Mouse (Mus musculus) cortical plate, adult 2 months (tissue): ENCODE measurements around the gene Vrk1. TPM values are rescaled to one million over a fixed set of nuclear protein-coding genes. Genes with fewer than 3 reads are reported as not detected.

Source experiments
- H3K27ac ChIP-seq: fragments of 200-500 bp; 2 replicates; pipeline ENCODE4 v1.5.1; 2012; ENCODE audit warnings: low read length, control low read depth, inconsistent platforms; ENCODE audit not compliant: insufficient read depth
- H3K4me1 ChIP-seq: fragments of 200-500 bp; 2 replicates; pipeline ENCODE4 v1.6.1; 2011; ENCODE audit warnings: low read length; ENCODE audit not compliant: control insufficient read depth, insufficient read depth
- H3K4me3 ChIP-seq: fragments of 200-500 bp; 2 replicates; pipeline ENCODE4 v1.5.1; 2011; ENCODE audit warnings: mild to moderate bottlenecking, low read length, control low read depth; ENCODE audit not compliant: insufficient read depth
- CTCF ChIP-seq: fragments of 200-500 bp; IDR thresholded peaks from 2 replicates; pipeline ENCODE4 v1.5.1; 2011; ENCODE audit warnings: mild to moderate bottlenecking, control low read depth, low read length; ENCODE audit not compliant: insufficient read depth; ENCODE audit errors: extremely low read depth
- POLR2A ChIP-seq: fragments of 200-500 bp; IDR thresholded peaks from 2 replicates; pipeline ENCODE4 v1.6.1; 2011; ENCODE audit warnings: mild to moderate bottlenecking, low read length, control low read depth; ENCODE audit not compliant: insufficient read depth; ENCODE audit errors: extremely low read depth
- polyA plus RNA-seq: library from polyadenylated mRNA; depleted of rRNA; stranded (reverse); fragments of >200 nt; gene quantifications from 2 replicates; pipeline ENCODE4 v1.2.3, GENCODE M21; 2012

The Vrk1 gene
- polyA plus RNA-seq, 1 experiment: 15.5 TPM

DNA sequence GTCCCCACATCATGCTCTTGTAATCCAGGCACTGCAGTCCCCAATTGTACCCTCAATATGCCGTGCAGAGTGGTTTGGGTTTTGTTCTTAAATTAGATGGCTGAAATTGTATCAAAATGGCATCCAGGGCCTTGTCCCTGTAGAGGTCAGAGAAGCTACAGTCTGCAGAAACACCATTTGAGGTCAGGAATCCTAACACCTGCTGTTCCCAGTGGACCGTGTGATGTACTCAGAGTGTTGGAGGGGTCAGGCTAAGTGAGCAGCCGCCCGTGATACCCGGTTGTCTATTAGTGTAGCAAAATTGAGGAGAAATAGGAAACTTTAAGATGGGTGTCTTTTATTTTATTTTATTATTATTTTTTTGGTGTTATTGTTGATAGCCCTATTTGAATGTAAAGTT is 70.5 kb downstream of the Vrk1 start:
- H3K4me1 ChIP-seq: no peaks in the 10 kb centered on the region
- no peak overlapping the region; the same call in 1 of the 2 replicates for H3K4me3 ChIP-seq
- no peak overlapping the region for H3K27ac ChIP-seq
- TF ChIP-seq CTCF (no peak), POLR2A (no peak)

DNA sequence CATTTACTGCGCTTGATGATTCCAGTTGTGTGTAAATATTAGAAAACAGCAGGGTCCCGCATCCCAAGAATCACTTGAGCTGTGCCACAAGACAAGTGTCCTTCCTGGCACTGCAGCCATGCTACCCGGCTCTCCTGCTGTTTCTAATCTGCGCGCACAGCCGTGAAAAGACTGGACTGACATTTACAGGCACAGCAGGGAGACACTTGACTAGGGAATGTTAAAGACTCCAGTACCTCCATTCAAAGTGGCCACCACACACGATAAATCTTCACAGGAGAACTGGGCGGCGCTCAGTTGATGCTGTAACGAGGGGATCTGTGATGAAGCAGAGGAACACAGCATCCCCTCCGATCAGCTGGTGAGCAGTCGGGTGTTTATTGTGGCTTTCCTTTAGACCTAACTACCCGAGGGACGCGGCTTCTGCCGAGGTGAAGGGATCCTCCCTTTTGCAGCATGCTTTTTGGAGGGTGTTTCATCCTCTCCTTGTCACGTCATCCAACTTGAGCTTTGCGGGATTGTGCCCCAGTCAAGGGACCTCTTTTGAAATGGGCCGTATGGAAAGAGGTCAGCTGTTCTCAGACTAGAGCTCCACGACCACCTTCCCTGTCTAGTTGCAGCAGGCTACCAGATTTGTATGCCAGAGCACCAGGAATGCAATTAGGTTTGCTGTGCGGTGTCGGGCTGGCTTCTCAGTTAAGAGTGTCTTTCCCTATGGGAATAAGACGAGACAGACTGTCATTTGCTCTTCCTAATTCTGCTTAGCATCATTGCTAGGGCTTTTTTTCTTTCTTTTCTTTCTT is 71.1 kb downstream of the Vrk1 start:
- Histone ChIP-seq H3K4me1 (no peaks in the 10 kb centered on the region), H3K27ac (no peak overlapping the region), H3K4me3 (peak overlapping the region; percentile 24)
- TF ChIP-seq CTCF: no peak

DNA sequence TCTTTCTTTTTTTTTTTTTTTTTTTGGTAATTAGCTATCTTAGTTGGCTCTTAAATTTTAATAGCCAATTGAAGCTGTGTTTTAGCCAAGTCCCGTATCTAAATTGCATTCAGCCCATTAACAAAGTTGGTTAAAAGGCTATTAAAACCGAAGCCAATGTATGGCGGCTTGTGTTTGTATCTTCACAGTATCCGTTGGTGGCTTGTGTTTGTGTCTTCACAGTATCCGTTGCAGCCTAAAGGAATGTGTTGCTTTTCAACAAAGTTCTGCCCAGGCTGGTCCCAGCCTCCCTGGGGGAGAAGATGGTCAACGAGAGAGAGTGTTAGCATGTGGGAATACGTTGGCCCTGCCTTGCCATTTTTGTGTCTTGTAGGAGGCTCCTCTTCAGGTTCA is 71.7 kb downstream of the Vrk1 start:
- H3K4me1 ChIP-seq: no peaks in the 10 kb centered on the region
- H3K27ac ChIP-seq: no peak overlapping the region
- no peak for TF ChIP-seq CTCF
- no peak for TF ChIP-seq POLR2A
- H3K4me3 ChIP-seq: no peak overlapping the region; the same call in 1 of the 2 replicates

GRCm38 (mm10) chr12:106082191-106082957 is 72.3 kb downstream of the Vrk1 start:
- Histone ChIP-seq H3K27ac (no peak overlapping the region; the same call in 1 of the 2 replicates), H3K4me3 (no peak overlapping the region), H3K4me1 (no peaks in the 10 kb centered on the region)
- TF ChIP-seq POLR2A (no peak), CTCF (no peak)

GRCm38 (mm10) chr12:106082958-106083381 is 72.9 kb downstream of the Vrk1 start:
- TF ChIP-seq POLR2A: no peak
- no peak for TF ChIP-seq CTCF
- H3K27ac ChIP-seq: no peak overlapping the region

DNA sequence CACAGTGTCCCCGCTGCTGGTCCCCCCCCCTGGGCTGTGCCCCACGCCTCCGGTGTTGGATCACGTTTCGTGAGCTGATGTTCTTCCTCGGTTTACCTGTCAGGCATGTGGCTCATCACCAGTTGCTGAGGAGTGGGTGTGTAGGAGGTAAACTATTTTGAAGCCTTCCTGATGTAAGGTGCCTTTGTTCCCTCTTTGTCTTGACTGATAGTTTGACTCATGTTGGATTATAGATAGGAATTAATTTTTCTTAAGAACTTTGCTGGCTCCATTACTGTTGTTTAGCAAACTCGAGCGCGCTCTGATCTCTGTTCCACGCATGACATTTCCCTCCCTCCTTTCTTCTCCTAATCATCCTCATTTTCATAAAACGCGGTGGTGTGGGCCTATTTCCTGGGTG is 74.1 kb downstream of the Vrk1 start:
- no peaks in the 10 kb centered on the region for H3K4me1 ChIP-seq
- TF ChIP-seq POLR2A (no peak), CTCF (no peak)
- H3K4me3 ChIP-seq: no peak overlapping the region
- H3K27ac ChIP-seq: no peak overlapping the region

More at GRCm38 (mm10) chr12:106082958-106083381, 72.9 kb downstream of the Vrk1 start:
- H3K4me1 ChIP-seq: no peaks in the 10 kb centered on the region
- H3K4me3 ChIP-seq: no peak overlapping the region

DNA sequence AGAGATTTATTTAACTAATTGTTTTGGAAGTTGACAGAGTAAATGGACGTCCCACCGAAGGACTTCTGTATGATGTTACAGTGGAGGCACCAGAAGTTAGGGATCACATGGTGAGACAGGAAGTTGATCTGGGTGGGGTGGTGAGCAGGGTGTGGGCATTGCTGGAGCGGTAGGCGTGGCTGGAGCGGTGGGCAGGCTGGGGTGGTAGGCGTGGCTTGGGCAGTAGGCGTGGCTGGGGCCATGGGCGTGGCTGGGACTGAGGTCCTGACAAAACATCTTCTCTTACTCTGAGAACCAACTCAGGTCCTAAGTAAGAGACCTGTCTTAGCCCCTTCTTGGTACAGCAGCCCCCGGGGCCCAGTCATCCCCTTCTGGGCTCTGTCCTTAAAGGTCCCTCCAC is 84.8 kb downstream of the Vrk1 start:
- TF ChIP-seq CTCF: no peak
- no peak for TF ChIP-seq POLR2A
- Histone ChIP-seq H3K27ac (no peak overlapping the region), H3K4me3 (no peak overlapping the region), H3K4me1 (no peaks in the 10 kb centered on the region)

DNA sequence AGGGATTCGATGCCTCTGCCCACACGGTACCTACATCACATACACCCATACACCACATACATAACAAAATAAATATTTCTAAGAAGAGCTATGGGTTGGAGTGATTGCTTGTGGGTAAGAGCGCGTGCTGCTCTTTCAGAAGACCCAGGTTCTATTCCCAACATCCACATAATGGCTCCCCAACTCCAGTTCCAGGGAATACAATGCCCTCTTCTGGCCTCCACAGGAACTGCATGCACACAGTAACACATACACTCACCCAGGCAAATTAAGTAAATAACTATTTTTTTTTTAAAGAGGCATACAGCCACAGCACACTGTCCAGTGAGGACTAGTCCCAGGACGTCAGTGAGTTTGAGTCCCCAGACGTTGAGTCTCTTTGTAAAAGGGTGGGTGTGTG is 92.0 kb downstream of the Vrk1 start:
- Histone ChIP-seq H3K4me1 (no peaks in the 10 kb centered on the region), H3K4me3 (no peak overlapping the region), H3K27ac (no peak overlapping the region)
- TF ChIP-seq CTCF (no peak), POLR2A (no peak)

DNA sequence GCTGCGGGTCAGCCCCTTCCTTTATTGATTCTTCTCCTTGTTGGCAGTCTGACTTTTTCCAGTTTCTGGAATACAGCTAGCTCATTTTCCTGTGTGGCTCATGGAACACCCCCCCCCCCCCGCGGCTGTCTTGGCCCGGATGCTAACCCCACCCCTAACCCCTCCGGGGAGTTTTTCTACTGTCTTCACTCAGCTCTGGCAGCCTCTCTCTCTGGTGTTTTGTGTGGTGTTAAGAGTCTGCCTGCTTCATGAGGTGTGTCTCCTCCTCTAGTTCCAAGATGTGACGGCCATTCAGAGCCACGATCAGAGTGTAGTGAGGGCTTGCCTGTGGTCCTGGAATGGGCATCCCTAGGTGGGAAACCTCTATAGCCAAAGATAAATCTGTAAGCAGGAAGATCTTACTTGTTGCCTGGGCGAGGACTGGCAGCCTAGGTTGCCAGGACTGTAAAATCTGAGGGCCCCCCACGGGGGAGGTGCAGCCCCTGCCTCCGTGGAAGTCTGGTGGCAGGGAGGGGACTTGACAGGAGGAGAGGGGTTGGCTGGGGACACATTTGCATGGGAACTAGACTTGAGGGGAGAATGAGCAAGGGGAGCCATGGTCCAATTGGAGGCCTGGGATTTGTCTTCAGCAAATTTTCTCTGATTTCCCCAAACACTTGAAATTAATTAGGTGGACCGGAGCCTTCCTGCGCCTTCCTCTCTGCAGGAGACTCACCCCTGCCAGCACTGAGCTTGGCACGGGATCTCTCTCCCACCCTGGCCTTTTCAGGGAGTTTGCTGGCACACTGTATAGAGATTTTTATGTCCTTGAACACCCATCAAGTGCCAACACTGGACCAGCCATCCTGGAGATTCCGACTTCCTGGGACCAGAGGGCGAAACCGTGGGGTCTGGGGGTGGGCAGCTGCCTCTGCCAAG is 93.0 kb downstream of the Vrk1 start:
- Histone ChIP-seq H3K27ac (no peak overlapping the region), H3K4me1 (no peaks in the 10 kb centered on the region), H3K4me3 (no peak overlapping the region)
- TF ChIP-seq POLR2A (no peak), CTCF (no peak)

DNA sequence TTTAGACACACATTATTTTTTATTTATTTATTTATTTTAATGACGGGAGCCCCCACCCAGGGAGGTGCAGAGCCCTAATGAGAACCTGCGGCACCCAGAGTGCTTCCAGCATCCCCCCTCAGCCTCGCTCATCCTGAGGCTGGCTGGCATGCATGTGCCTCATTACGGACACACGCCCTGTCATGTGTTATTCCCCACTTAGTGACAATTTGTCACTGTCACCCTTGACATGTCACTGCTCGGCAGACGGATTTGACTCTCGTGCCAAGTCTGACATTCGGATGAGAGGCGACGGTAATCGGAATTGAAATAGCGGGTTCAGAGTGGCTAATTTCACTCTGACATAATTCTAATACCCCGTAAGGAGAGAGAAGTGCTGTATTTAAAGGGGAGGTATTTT is 97.2 kb downstream of the Vrk1 start:
- Histone ChIP-seq H3K4me1 (no peaks in the 10 kb centered on the region), H3K27ac (no peak overlapping the region), H3K4me3 (no peak overlapping the region)
- TF ChIP-seq POLR2A: no peak
